Mouse (Mus musculus) heart, postnatal 0 days (tissue): Measurements from ENCODE around the gene Qk.

Experiments
- CTCF ChIP-seq: IDR thresholded peaks from 2 replicates; pipeline ENCODE4 v1.5.1; 2016; ENCODE audit warnings: antibody characterized with exemption, control low read depth, low read depth
- EP300 ChIP-seq: IDR thresholded peaks from 2 replicates; pipeline ENCODE4 v1.6.1; 2016; ENCODE audit warnings: antibody characterized with exemption, low read depth

- TF ChIP-seq EP300 (no peak), CTCF (no peak)
Measured at GRCm38 (mm10) chr17:10361882-10362291, 42.2 kb upstream of the Qk start.
